Mouse (Mus musculus) embryonic fibroblast, embryonic 13.5 days (primary cell): ENCODE data around the gene Dapk1. TPM values are rescaled to one million over a fixed set of nuclear protein-coding genes. Genes with fewer than 3 reads are reported as not detected.

ENCODE experiments used
- H3K27ac ChIP-seq: 2 replicates; pipeline ENCODE4 v1.5.1; 2012; ENCODE audit warnings: low read length, control low read depth, inconsistent platforms; ENCODE audit not compliant: insufficient read depth
- H3K4me1 ChIP-seq: 2 replicates; pipeline ENCODE4 v1.6.1; 2011; ENCODE audit warnings: low read length; ENCODE audit not compliant: control insufficient read depth, insufficient read depth
- H3K4me3 ChIP-seq: 2 replicates; pipeline ENCODE4 v1.5.1; 2011; ENCODE audit warnings: mild to moderate bottlenecking, control low read depth, low read length; ENCODE audit not compliant: insufficient read depth
- CTCF ChIP-seq: IDR thresholded peaks from 2 replicates; pipeline ENCODE4 v1.5.1; 2011; ENCODE audit warnings: mild to moderate bottlenecking, control low read depth, low read length, moderate library complexity, borderline replicate concordance; ENCODE audit not compliant: insufficient read depth
- POLR2A ChIP-seq: IDR thresholded peaks from 2 replicates; pipeline ENCODE4 v1.6.1; 2011; ENCODE audit warnings: low read depth, mild to moderate bottlenecking, control low read depth, low read length, moderate library complexity
- polyA plus RNA-seq: library from polyadenylated mRNA; stranded (reverse); fragments of >200 nt; gene quantifications from 2 replicates; pipeline ENCODE4 v1.2.4, GENCODE M21; 2011; ENCODE audit warnings: low read depth; ENCODE audit not compliant: missing spikeins, insufficient read length

Dapk1 gene
- 19.3 and 27.6 TPM in 2 replicates for polyA plus RNA-seq

DNA sequence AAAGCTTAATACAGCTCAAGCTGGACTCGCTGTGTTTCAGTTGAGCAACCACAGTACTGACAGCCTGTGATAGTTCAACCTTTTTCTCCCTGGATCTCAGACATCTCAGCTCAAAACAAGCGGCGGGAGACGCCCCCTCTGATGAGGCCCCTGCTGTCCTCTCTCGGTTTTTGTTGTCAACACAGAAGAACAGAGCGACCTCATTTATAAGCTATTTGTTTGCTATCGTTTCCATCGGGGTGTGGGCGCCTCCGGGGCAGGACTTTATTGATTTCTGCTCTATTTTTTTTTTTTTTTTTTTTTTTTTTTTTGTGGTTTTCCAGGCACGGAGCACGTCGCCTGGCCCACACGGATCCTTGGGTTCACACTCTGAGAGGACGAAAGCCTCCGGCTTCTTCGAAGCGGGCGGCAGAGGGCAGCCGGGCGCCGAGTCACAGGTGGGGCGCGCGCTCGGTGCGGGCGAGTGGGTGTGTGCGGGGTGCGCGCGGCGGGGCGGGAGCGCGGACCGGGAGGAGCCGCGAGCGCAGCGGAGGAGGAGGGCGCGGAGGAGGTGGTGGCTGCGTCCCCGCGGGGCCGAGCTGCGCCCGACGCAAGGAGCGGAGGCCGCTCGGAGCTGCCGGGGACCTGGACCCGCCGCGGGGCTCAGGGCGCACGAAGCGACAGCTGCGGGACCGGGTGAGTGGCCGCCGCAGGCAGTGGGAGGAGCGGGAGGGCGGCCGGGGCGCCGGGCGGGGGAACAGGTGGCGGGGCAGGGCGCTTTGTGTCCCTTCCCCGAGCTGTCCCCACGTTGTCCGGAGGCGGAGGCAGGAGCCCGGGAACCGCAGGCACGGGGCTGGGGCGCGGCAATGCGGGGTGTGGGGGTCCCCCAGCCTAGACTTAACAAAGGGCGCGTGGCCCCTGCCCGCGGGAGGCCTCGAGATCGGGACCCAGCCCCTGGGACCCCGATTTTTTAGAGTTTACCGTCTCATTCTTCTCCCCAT is at the start of gene Dapk1:
TSS of gene Dapk1 (plus strand) at position 512 of the 980 bp plus-strand sequence.
- Histone ChIP-seq H3K4me3 (peak within 1 kb of the TSS; percentile 51), H3K27ac (no peak within 1 kb of the TSS), H3K4me1 (no peaks in the 10 kb centered on the region)
- TF ChIP-seq CTCF (peak; percentile 28; the same call in 1 of the 2 replicates), POLR2A (peak; percentile 53)

DNA sequence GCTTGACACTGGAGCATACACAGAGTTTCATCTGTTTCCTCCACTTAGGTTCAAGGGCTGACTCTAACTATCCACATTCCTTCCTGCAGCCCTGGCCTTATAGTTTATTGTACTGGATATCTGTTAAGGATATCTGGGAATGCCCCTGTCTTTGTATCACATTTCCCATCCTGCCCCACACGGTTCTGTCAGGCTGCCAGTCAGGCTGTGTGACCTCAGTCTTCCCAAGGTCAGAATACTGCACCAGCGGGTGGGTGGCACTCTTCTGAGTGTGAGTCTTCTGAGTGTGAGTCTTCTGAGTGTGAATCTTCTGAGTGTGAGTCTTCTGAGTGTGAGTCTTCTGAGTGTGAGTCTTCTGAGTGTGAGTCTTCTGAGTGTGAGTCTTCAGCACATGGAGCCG is 48.4 kb upstream of the Dapk1 start:
- H3K4me3 ChIP-seq: no peak overlapping the region
- TF ChIP-seq POLR2A: no peak
- no peak for TF ChIP-seq CTCF
- H3K4me1 ChIP-seq: no peaks in the 10 kb centered on the region
- H3K27ac ChIP-seq: no peak overlapping the region

DNA sequence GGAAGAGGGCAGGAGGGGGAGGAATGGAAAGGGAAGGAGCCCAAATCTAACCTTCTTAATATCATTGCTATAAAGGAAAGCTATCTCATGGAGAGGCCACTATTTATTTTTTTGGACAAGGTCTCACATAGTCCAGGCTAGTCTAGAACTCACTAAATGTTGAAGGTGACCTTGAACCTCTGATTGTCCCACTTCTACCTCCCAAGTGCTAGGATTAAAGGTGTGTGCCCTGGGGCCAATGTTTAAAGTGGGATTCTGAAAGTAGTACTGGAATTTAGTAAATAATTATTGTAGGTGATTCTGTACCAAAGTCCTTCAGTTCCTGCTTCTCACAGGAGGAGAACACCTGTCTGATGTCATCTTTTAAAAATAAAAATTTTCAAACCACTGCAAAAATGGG is 45.3 kb upstream of the Dapk1 start:
- TF ChIP-seq CTCF (no peak), POLR2A (no peak)
- no peak overlapping the region for H3K4me3 ChIP-seq
- no peaks in the 10 kb centered on the region for H3K4me1 ChIP-seq
- no peak overlapping the region for H3K27ac ChIP-seq

DNA sequence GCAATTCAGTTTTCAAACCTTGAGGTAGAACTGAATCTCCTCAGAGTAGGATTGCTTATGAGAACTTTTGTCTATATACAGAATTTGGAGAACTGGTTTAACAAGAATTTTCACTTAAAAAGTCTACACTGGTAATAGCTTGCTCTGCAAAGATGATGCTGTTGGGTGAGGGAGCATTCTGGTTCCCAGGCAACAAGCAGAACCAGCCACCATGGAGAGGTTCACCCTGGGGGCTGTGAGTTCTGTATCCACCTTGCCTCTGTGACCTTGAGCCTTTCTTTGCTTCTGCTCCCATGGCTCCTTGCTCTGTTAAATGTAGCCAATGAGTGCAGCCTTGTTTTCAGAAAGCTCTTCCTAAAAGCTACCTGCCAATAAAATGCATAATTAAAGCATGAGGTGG is 44.8 kb upstream of the Dapk1 start:
- no peak for TF ChIP-seq POLR2A
- Histone ChIP-seq H3K4me1 (no peaks in the 10 kb centered on the region), H3K4me3 (no peak overlapping the region), H3K27ac (no peak overlapping the region)

DNA sequence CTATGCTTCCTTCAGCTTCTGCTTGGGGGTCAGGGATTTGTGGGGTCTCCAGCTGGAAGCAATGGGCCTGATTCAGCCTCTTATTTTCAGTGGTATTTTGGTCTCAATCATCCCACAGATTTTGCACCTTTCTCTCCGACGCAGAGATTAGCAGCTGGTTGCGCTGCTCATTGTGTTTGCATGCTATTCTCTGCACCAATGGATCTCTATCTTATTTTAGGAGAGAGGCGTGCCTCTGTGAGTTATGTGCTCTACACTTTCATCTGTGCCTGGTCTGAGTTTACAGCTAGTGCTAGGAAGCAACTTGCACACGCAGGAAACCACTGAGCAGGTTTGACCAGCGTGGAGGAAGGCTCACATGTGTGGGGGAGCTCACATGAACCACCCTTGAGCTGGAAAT is 37.4 kb upstream of the Dapk1 start:
- no peaks in the 10 kb centered on the region for H3K4me1 ChIP-seq
- no peak overlapping the region for H3K4me3 ChIP-seq
- no peak overlapping the region for H3K27ac ChIP-seq
- no peak for TF ChIP-seq POLR2A
- no peak for TF ChIP-seq CTCF

DNA sequence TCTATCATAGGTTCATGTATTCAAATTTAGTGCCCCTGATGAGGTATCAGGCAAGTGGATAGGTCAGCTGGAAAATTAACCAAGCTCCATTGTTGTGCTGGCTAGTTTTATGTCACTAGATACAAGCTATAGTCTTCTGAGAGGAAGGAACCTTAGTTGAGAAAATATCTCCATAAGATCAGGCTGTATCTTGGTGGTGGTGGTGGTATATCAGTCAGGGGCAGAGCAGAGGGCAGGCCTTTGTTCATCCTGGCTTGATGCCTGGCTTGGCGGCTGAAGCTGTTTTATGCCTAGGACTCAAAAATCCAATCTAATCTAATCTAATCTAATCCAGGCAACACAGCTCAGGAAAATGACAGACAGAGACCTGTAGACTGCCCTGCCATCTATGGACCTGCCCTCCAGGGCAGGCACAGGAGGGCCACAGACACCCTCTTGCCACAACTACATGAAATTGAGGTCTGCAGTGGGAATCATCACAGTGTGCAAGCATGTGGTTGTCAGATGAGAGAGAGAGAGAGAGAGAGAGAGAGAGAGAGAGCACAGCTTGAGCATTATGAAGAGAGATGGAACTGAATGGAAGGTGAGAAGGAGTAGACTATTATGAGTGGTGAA is 32.7 kb upstream of the Dapk1 start:
- H3K4me3 ChIP-seq: no peak overlapping the region
- TF ChIP-seq CTCF (no peak), POLR2A (no peak)
- no peaks in the 10 kb centered on the region for H3K4me1 ChIP-seq
- no peak overlapping the region for H3K27ac ChIP-seq

DNA sequence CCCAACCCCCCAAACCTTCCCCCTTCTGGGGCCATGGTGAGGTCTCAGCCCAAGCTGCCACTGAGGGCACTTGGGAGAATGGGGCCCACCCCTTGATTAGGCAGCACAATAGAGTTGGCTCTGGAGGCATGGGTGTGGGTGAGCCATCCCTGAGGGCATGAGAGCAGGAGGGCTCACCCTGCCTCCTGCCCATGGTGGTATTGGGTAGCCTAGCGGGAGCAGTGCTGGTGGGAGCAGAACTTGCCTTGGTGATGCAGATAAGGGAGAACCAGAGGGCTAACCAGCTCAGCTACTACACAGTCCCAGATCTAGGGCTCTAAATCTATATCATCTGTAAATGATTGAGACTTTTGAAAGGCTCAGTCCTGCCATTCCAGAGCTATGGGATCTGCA is 32.2 kb upstream of the Dapk1 start:
- TF ChIP-seq POLR2A (no peak), CTCF (no peak)
- Histone ChIP-seq H3K4me1 (no peaks in the 10 kb centered on the region), H3K27ac (no peak overlapping the region), H3K4me3 (no peak overlapping the region)

DNA sequence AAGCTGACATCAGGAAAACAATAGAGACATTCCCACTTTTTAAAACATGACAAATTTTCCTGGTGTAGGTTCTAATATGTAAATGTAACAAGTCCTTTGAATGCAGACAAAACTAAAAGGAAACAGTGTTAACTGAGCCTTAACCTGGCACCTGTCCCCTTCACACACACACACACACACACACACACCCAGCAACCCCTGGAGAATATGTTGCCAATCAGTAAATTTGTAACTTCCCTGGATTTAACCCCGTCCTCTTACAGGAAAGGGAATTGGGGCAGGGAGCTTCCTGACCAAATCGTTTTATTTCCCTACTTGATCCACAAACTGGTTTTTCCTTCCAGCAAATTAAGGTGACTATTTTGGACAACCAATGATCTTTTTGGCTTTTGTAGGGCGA is 28.2 kb upstream of the Dapk1 start:
- TF ChIP-seq POLR2A (no peak), CTCF (no peak)
- no peaks in the 10 kb centered on the region for H3K4me1 ChIP-seq

DNA sequence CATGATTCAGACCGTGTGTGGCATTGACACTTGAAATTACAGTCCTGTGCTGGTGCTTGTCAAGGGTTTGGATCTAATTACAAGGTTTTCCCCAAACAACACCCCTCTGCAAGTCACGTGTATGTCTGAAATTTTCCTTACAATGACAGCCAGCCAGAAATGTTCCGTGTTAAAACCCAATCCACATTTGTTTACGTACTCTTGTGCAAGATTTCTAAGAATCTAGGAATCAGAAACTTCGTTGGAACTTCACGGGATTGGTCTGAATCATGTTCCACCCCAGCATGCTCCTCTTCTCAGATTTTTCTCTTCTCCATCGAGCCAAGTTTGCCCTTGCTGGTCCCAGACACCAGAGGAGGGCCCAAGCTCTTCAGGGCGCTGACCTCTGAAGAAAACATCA is 27.8 kb upstream of the Dapk1 start:
- no peak for TF ChIP-seq CTCF
- no peak for TF ChIP-seq POLR2A
- Histone ChIP-seq H3K27ac (no peak overlapping the region), H3K4me3 (no peak overlapping the region), H3K4me1 (no peaks in the 10 kb centered on the region)

More for the DNA sequence above, 28.2 kb upstream of the Dapk1 start:
- H3K4me3 ChIP-seq: no peak overlapping the region
- H3K27ac ChIP-seq: no peak overlapping the region

DNA sequence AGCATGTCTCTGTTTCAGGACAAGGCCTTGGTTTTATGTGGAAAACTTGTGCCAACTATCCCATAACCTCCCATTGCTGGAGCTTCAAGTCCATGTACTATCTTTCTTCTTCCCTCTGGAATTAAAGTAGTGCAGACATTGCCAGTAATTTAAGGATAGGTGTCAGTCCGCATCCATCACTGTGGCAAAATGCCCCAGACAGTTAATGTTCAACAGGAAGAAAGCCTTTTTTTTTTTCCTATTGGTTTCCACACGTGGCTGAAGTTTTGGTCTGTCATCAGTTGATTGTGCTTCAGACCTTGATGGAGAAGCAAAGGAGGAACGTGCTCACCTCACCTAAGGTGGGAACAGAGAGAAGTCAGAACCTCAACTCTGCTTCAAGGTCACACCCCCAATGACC is 23.2 kb upstream of the Dapk1 start:
- H3K4me1 ChIP-seq: no peaks in the 10 kb centered on the region
- no peak overlapping the region for H3K27ac ChIP-seq
- no peak for TF ChIP-seq CTCF
- no peak for TF ChIP-seq POLR2A
- no peak overlapping the region for H3K4me3 ChIP-seq
